Mouse (Mus musculus) B cell, adult 62 days (primary cell): ENCODE data around the gene Asf1a. TPM values are rescaled to one million over a fixed set of nuclear protein-coding genes. Genes with fewer than 3 reads are reported as not detected.

ENCODE experiments used
- total RNA-seq: library from RNA; stranded (reverse); gene quantifications from 4 replicates; pipeline ENCODE4 v1.2.4, GENCODE M21; 2023

Asf1a gene
- 26.5 to 37.0 TPM (median 30.5 TPM) in 4 replicates for total RNA-seq

GRCm38 (mm10) chr10:53596677-53597120, at the start of gene Asf1a:
Asf1a (plus strand) TSS chr10:53596757.

DNA sequence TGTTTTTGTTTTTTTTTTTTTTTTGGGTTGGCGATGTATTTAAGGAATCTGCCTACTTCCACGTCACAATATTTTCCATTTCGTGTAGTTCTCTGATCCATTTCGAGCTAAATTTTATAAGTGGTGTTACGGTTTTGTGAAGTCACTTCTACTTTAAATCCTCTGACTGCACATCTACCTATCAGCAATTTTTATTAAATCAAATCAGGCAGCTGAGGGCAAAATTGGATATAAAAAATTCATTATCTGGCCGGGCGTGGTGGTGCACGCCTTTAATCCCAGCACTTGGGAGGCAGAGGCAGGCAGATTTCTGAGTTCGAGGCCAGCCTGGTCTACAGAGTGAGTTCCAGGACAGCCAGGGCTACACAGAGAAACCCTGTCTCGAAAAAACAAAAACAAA, 33.8 kb downstream of the Asf1a start, which contains the start of gene Mcm9:
Gene Mcm9, minus strand, starts transcription at position 101 of the 400 bp plus-strand sequence.

Other genes with a start within 250 kb of the Asf1a start
- 13.4 to 25.4 TPM (median 17.4 TPM) in 4 replicates for gene Cep85l, start 216.8 kb upstream of the Asf1a start, total RNA-seq
- gene Mcm9, start 33.7 kb downstream of the Asf1a start, total RNA-seq = 21.9 to 25.0 TPM (median 23.2 TPM) in 4 replicates
- not detected in 4 replicates for gene Fam184a, start 154.4 kb downstream of the Asf1a start, total RNA-seq